Mouse (Mus musculus): ENCODE measurements at regions not wholly inside any gene's neighbourhood (a gene's known extent, or its start where the extent isn't known, plus 50 kb on each side); places are given as distances from the start of the nearest gene placed in this dataset.

GRCm38 (mm10) chr2:103891240-103891767 is 66.5 kb upstream of the Lmo2 start:
- 70% methylated on average over 9 of the region's 9 CpGs for WGBS
- no peak for TF ChIP-seq CTCF (IDR thresholded peaks at IDR 0.05; ENCODE audit: borderline replicate concordance, control insufficient read depth, extremely low read depth, insufficient read depth, low read length, poor library complexity)
- TF ChIP-seq POLR2A (IDR thresholded peaks at IDR 0.05; ENCODE audit: control insufficient read depth, extremely low read depth, insufficient read depth, low read length, poor library complexity), result no peak
- no peaks in the 10 kb centered on the region for H3K4me1 ChIP-seq (replicated peaks; ENCODE audit: control insufficient read depth, insufficient read depth, low read length)
- H3K36me3 ChIP-seq (ENCODE audit: control insufficient read depth, insufficient read depth, low read length), result no peaks in the 10 kb centered on the region
- no peaks in the 10 kb centered on the region for H3K27me3 ChIP-seq (ENCODE audit: control insufficient read depth, insufficient read depth, low read length)
- no peak for DNase-seq
- H3K4me3 ChIP-seq (ENCODE audit: control insufficient read depth, insufficient read depth, low read length), result no peak overlapping the region
- no peak overlapping the region for H3K27ac ChIP-seq (ENCODE audit: control insufficient read depth, insufficient read depth, low read length)

DNA sequence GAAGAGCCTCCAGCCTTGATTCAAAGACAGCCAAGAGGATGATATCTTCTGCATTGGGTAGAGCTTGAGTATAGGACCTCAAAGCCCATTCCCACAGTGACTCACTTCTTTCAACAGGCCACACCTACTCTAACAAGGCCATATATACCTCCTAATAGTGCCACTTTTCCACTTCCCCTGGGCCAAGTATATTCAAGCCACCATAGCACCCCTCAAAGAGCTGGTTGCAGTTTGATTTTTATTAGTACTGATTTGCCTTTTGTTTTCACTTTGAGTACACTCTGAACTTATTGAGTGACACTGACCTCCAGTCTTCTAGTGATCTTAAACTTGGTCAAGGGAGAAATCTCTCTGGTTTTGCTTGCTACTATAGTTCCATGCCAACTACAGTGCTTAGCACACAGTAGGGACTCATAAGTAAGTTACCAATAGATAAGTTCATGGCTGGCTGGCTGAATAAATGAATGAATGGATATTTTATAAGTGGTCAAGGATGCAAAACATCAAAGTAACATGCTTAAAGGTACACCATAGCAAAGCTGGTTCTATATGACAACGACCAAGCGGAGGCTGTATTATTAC is 64.5 kb upstream of the Lmo2 start:
- TF ChIP-seq CTCF (IDR thresholded peaks at IDR 0.05; ENCODE audit: borderline replicate concordance, control insufficient read depth, extremely low read depth, insufficient read depth, low read length, poor library complexity) (no peak), POLR2A (IDR thresholded peaks at IDR 0.05; ENCODE audit: control insufficient read depth, extremely low read depth, insufficient read depth, low read length, poor library complexity) (no peak)
- Histone ChIP-seq H3K36me3 (ENCODE audit: control insufficient read depth, insufficient read depth, low read length) (no peaks in the 10 kb centered on the region), H3K4me1 (replicated peaks; ENCODE audit: control insufficient read depth, insufficient read depth, low read length) (no peaks in the 10 kb centered on the region), H3K4me3 (ENCODE audit: control insufficient read depth, insufficient read depth, low read length) (no peak overlapping the region), H3K27me3 (ENCODE audit: control insufficient read depth, insufficient read depth, low read length) (no peaks in the 10 kb centered on the region), H3K27ac (ENCODE audit: control insufficient read depth, insufficient read depth, low read length) (no peak overlapping the region)
- no peak for DNase-seq
- 95% methylated on average over 2 of the region's 2 CpGs for WGBS

DNA sequence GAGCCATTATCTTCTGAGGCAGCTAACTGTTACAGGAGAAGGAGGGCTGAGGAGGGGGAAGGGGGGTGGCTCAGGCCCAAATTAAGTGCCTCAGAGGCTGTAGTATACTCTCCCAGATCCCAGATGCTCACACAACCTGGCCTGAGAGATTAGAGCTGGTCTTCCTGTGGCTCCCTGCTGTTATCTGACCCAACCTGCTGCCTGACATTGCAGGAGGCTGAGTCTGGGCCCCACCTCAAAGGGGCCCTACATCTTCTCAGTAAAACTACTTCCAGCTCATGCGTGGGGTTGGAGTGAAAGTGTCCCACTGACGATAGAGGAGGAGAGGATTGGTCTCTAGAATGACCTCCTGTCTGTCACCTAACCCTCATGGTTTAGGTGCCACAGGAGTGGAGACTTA is 64.0 kb upstream of the Lmo2 start:
- WGBS, result 80% methylated on average over 2 of the region's 2 CpGs
- no peak for DNase-seq
- TF ChIP-seq CTCF (IDR thresholded peaks at IDR 0.05; ENCODE audit: borderline replicate concordance, control insufficient read depth, extremely low read depth, insufficient read depth, low read length, poor library complexity) (no peak), POLR2A (IDR thresholded peaks at IDR 0.05; ENCODE audit: control insufficient read depth, extremely low read depth, insufficient read depth, low read length, poor library complexity) (no peak)
- Histone ChIP-seq H3K27me3 (ENCODE audit: control insufficient read depth, insufficient read depth, low read length) (no peaks in the 10 kb centered on the region), H3K4me3 (ENCODE audit: control insufficient read depth, insufficient read depth, low read length) (no peak overlapping the region), H3K36me3 (ENCODE audit: control insufficient read depth, insufficient read depth, low read length) (no peaks in the 10 kb centered on the region), H3K4me1 (replicated peaks; ENCODE audit: control insufficient read depth, insufficient read depth, low read length) (no peaks in the 10 kb centered on the region), H3K27ac (ENCODE audit: control insufficient read depth, insufficient read depth, low read length) (no peak overlapping the region)

GRCm38 (mm10) chr2:103894981-103895676 is 62.7 kb upstream of the Lmo2 start:
- no peaks in the 10 kb centered on the region for H3K4me1 ChIP-seq (replicated peaks; ENCODE audit: control insufficient read depth, insufficient read depth, low read length)
- H3K36me3 ChIP-seq (ENCODE audit: control insufficient read depth, insufficient read depth, low read length), result no peaks in the 10 kb centered on the region
- TF ChIP-seq CTCF (IDR thresholded peaks at IDR 0.05; ENCODE audit: borderline replicate concordance, control insufficient read depth, extremely low read depth, insufficient read depth, low read length, poor library complexity) (no peak), POLR2A (IDR thresholded peaks at IDR 0.05; ENCODE audit: control insufficient read depth, extremely low read depth, insufficient read depth, low read length, poor library complexity) (no peak)
- no peak for DNase-seq
- 73% methylated on average over 12 of the region's 12 CpGs for WGBS
- H3K27ac ChIP-seq (ENCODE audit: control insufficient read depth, insufficient read depth, low read length), result no peak overlapping the region
- no peaks in the 10 kb centered on the region for H3K27me3 ChIP-seq (ENCODE audit: control insufficient read depth, insufficient read depth, low read length)
- no peak overlapping the region for H3K4me3 ChIP-seq (ENCODE audit: control insufficient read depth, insufficient read depth, low read length)

- Histone ChIP-seq H3K4me3 (ENCODE audit: control insufficient read depth, insufficient read depth, low read length) (no peak overlapping the region), H3K4me1 (replicated peaks; ENCODE audit: control insufficient read depth, insufficient read depth, low read length) (peaks cover 8% of the 10 kb centered on the region), H3K27me3 (ENCODE audit: control insufficient read depth, insufficient read depth, low read length) (no peaks in the 10 kb centered on the region), H3K36me3 (ENCODE audit: control insufficient read depth, insufficient read depth, low read length) (no peaks in the 10 kb centered on the region), H3K27ac (ENCODE audit: control insufficient read depth, insufficient read depth, low read length) (no peak overlapping the region)
- DNase-seq, result no peak
- no peak for TF ChIP-seq CTCF (IDR thresholded peaks at IDR 0.05; ENCODE audit: borderline replicate concordance, control insufficient read depth, extremely low read depth, insufficient read depth, low read length, poor library complexity)
- no peak for TF ChIP-seq POLR2A (IDR thresholded peaks at IDR 0.05; ENCODE audit: control insufficient read depth, extremely low read depth, insufficient read depth, low read length, poor library complexity)
- 69% methylated on average over 5 of the region's 5 CpGs for WGBS
Observed at GRCm38 (mm10) chr2:103896160-103896559, 61.6 kb upstream of the Lmo2 start.

- WGBS, result 70% methylated on average over 3 of the region's 3 CpGs
- Histone ChIP-seq H3K4me3 (ENCODE audit: control insufficient read depth, insufficient read depth, low read length) (no peak overlapping the region), H3K27me3 (ENCODE audit: control insufficient read depth, insufficient read depth, low read length) (no peaks in the 10 kb centered on the region), H3K27ac (ENCODE audit: control insufficient read depth, insufficient read depth, low read length) (no peak overlapping the region), H3K4me1 (replicated peaks; ENCODE audit: control insufficient read depth, insufficient read depth, low read length) (peaks cover 15% of the 10 kb centered on the region), H3K36me3 (ENCODE audit: control insufficient read depth, insufficient read depth, low read length) (no peaks in the 10 kb centered on the region)
- DNase-seq, result no peak
- no peak for TF ChIP-seq CTCF (IDR thresholded peaks at IDR 0.05; ENCODE audit: borderline replicate concordance, control insufficient read depth, extremely low read depth, insufficient read depth, low read length, poor library complexity)
- TF ChIP-seq POLR2A (IDR thresholded peaks at IDR 0.05; ENCODE audit: control insufficient read depth, extremely low read depth, insufficient read depth, low read length, poor library complexity), result no peak
Observed at GRCm38 (mm10) chr2:103896814-103897213, 61.0 kb upstream of the Lmo2 start.
